Mouse (Mus musculus) gastrocnemius, adult 2 months (tissue): Measurements from ENCODE around the gene Gm44965. TPM values are rescaled to one million over a fixed set of nuclear protein-coding genes. Genes with fewer than 3 reads are reported as not detected.

Source experiments
- DNase-seq: peaks from one replicate; pipeline ENCODE4 v3.0.0; 2022
- H3K27ac ChIP-seq: fragments of 200-600 bp; 2 replicates; pipeline ENCODE4 v1.8.1; 2022; ENCODE audit warnings: mild to moderate bottlenecking
- H3K4me3 ChIP-seq: fragments of 200-600 bp; 2 replicates; pipeline ENCODE4 v1.8.1; 2022; ENCODE audit warnings: mild to moderate bottlenecking, moderate library complexity
- CTCF ChIP-seq: fragments of 200-600 bp; IDR thresholded peaks from 2 replicates; pipeline ENCODE4 v1.8.1; 2022; ENCODE audit warnings: antibody characterized with exemption, mild to moderate bottlenecking, moderate library complexity
- intact Hi-C: fragments of 180-260 bp; cut with DNase I; formaldehyde crosslinking; loops from one replicate; pipeline ENCODE4 v1.15.1; 2025
- long read RNA-seq, 2 experiments: library from polyadenylated mRNA; stranded (forward); transcript quantifications; one replicate each; pipeline ENCODE4 v2.0.0; 2021
- total RNA-seq, 2 experiments: library from RNA; stranded (reverse); gene quantifications; 2 replicates each; pipeline ENCODE4 v1.2.3; 2021

Gm44965 gene
- total RNA-seq: not detected
- long read RNA-seq, experiment 1, partial matches to known transcripts: 0 of 3 reads
- long read RNA-seq, experiment 1, other reads (novel, unspliced or antisense): 3 of 3 reads
- long read RNA-seq, experiment 2, partial matches to known transcripts: 0 of 1 reads
- long read RNA-seq, experiment 2, other reads (novel, unspliced or antisense): 1 of 1 reads

- Histone ChIP-seq H3K4me3 (peak within 1 kb of the TSS; percentile 79), H3K27ac (peak within 1 kb of the TSS; percentile 97)
- intact Hi-C loops: loop anchor here (2.0 kb wide), 1 partner anchor 39 kb away; the partner anchor contains the start of gene Lrrc61
- peak; percentile 97 for DNase-seq
- peak; percentile 71 for TF ChIP-seq CTCF
Observed at GRCm38 (mm10) chr6:48593158-48594042, at the start of gene Gm44965, which contains the start of gene Repin1. Gm44965 (plus strand) TSS chr6:48593941. Repin1 (plus strand) TSS chr6:48593883.

GRCm38 (mm10) chr6:48545251-48545650 is 48.5 kb upstream of the Gm44965 start:
- DNase-seq: no peak
- TF ChIP-seq CTCF: no peak
- intact Hi-C loops: no loop called here
- no peak overlapping the region for H3K27ac ChIP-seq
- H3K4me3 ChIP-seq: no peak overlapping the region

- intact Hi-C loops: no loop called here
- DNase-seq: peak; percentile 56
- peak overlapping the region; percentile 81 for H3K27ac ChIP-seq
Observed at GRCm38 (mm10) chr6:48546271-48546670, 47.5 kb upstream of the Gm44965 start.

GRCm38 (mm10) chr6:48546858-48547257 is 46.9 kb upstream of the Gm44965 start:
- no peak for TF ChIP-seq CTCF
- Histone ChIP-seq H3K4me3 (no peak overlapping the region), H3K27ac (peak overlapping the region; percentile 81)
- intact Hi-C loops: no loop called here
- peak; percentile 58 for DNase-seq

More at GRCm38 (mm10) chr6:48546271-48546670, 47.5 kb upstream of the Gm44965 start:
- TF ChIP-seq CTCF: peak; percentile 39
- H3K4me3 ChIP-seq: no peak overlapping the region

- no peak overlapping the region for H3K4me3 ChIP-seq
- DNase-seq: no peak
- H3K27ac ChIP-seq: no peak overlapping the region; the same call in 1 of the 2 replicates
- no peak for TF ChIP-seq CTCF
- intact Hi-C loops: no loop called here
Observed at GRCm38 (mm10) chr6:48548314-48548713, 45.4 kb upstream of the Gm44965 start.

GRCm38 (mm10) chr6:48552918-48553317 is 40.8 kb upstream of the Gm44965 start:
- intact Hi-C loops: loop anchor here (5.0 kb wide), 1 partner anchor 156 kb away; the partner anchor contains the start of gene Krba1
- DNase-seq: peak; percentile 38
- TF ChIP-seq CTCF: no peak
- Histone ChIP-seq H3K27ac (peak overlapping the region; percentile 99), H3K4me3 (no peak overlapping the region)

GRCm38 (mm10) chr6:48553819-48554218 is 39.9 kb upstream of the Gm44965 start:
- Histone ChIP-seq H3K27ac (peak overlapping the region; percentile 99), H3K4me3 (peak overlapping the region; percentile 72)
- no peak for TF ChIP-seq CTCF
- intact Hi-C loops: loop anchor here (2.0 to 5.0 kb wide), 2 partner anchors 39 to 157 kb away; partner anchors contain the start of genes Gm44965, Krba1 and Repin1
- DNase-seq: peak; percentile 84

GRCm38 (mm10) chr6:48554280-48555103 is 39.2 kb upstream of the Gm44965 start, which contains the start of gene Lrrc61:
Lrrc61 (plus strand) TSS chr6:48554796.
- DNase-seq: peak; percentile 100
- intact Hi-C loops: loop anchor here (2.0 to 5.0 kb wide), 2 partner anchors 38 to 157 kb away; partner anchors contain the start of genes Gm44965, Krba1 and Repin1

GRCm38 (mm10) chr6:48555104-48555890 is 38.4 kb upstream of the Gm44965 start:
- peak; percentile 59 for DNase-seq
- TF ChIP-seq CTCF: no peak
- Histone ChIP-seq H3K4me3 (peak overlapping the region; percentile 72), H3K27ac (peak overlapping the region; percentile 99)
- intact Hi-C loops: loop anchor here (2.0 kb wide), 1 partner anchor 38 kb away; the partner anchor contains the start of genes Gm44965 and Repin1

More at GRCm38 (mm10) chr6:48554280-48555103, 39.2 kb upstream of the Gm44965 start, which contains the start of gene Lrrc61:
- Histone ChIP-seq H3K4me3 (peak within 1 kb of the TSS; percentile 72), H3K27ac (peak within 1 kb of the TSS; percentile 99)
- TF ChIP-seq CTCF: no peak

- H3K4me3 ChIP-seq: peak overlapping the region; percentile 72
- intact Hi-C loops: loop anchor here (2.0 kb wide), 1 partner anchor 37 kb away; the partner anchor contains the start of genes Gm44965 and Repin1
- H3K27ac ChIP-seq: peak overlapping the region; percentile 99
- DNase-seq: no peak
- no peak for TF ChIP-seq CTCF
Observed at GRCm38 (mm10) chr6:48555956-48556355, 37.8 kb upstream of the Gm44965 start.
